Mouse (Mus musculus) embryonic facial prominence, embryonic 13.5 days (tissue): ENCODE measurements at regions not wholly inside any gene's neighbourhood (a gene's known extent, or its start where the extent isn't known, plus 50 kb on each side); places are given as distances from the start of the nearest gene placed in this dataset.

ENCODE experiments used
- ATAC-seq: fragments of 200-750 bp; cut with Nextera tagmentation; 2 replicates; pipeline ENCODE4 v1.8.0; 2017; ENCODE audit warnings: low read depth; ENCODE audit not compliant: insufficient number of reproducible peaks, insufficient read depth, low FRiP score, low TSS enrichment
- H3K27ac ChIP-seq: fragments of 300-500 bp; sonication (generic); 2 replicates; pipeline ENCODE4 v1.5.1; 2015; ENCODE audit warnings: moderate library complexity, mild to moderate bottlenecking, inconsistent platforms
- H3K27me3 ChIP-seq: fragments of 300-500 bp; sonication (generic); 2 replicates; pipeline ENCODE4 v1.6.1; 2015; ENCODE audit warnings: mild to moderate bottlenecking, inconsistent platforms
- H3K36me3 ChIP-seq: fragments of 300-500 bp; sonication (generic); 2 replicates; pipeline ENCODE4 v1.6.1; 2015; ENCODE audit warnings: mild to moderate bottlenecking, inconsistent platforms
- H3K4me1 ChIP-seq: fragments of 300-500 bp; sonication (generic); 2 replicates; pipeline ENCODE4 v1.6.1; 2015; ENCODE audit warnings: inconsistent platforms
- H3K4me2 ChIP-seq: fragments of 300-500 bp; sonication (generic); 2 replicates; pipeline ENCODE4 v1.6.1; 2015; ENCODE audit warnings: moderate library complexity, mild to moderate bottlenecking, inconsistent platforms
- H3K4me3 ChIP-seq: fragments of 300-500 bp; sonication (generic); 2 replicates; pipeline ENCODE4 v1.5.1; 2015; ENCODE audit warnings: mild to moderate bottlenecking, inconsistent platforms
- H3K9ac ChIP-seq: fragments of 300-500 bp; sonication (generic); 2 replicates; pipeline ENCODE4 v1.6.1; 2015; ENCODE audit warnings: mild to moderate bottlenecking, inconsistent platforms
- H3K9me3 ChIP-seq: fragments of 300-500 bp; sonication (generic); 2 replicates; pipeline ENCODE4 v1.6.1; 2016; ENCODE audit warnings: inconsistent platforms
- WGBS: fragments of 180-500 bp; shearing (Covaris S2); methylation state at CpG from one replicate; pipeline ENCODE4 v1.1.7; 2015; ENCODE audit warnings: mixed read lengths; 5-methylcytosine and 5-hydroxymethylcytosine counted together

DNA sequence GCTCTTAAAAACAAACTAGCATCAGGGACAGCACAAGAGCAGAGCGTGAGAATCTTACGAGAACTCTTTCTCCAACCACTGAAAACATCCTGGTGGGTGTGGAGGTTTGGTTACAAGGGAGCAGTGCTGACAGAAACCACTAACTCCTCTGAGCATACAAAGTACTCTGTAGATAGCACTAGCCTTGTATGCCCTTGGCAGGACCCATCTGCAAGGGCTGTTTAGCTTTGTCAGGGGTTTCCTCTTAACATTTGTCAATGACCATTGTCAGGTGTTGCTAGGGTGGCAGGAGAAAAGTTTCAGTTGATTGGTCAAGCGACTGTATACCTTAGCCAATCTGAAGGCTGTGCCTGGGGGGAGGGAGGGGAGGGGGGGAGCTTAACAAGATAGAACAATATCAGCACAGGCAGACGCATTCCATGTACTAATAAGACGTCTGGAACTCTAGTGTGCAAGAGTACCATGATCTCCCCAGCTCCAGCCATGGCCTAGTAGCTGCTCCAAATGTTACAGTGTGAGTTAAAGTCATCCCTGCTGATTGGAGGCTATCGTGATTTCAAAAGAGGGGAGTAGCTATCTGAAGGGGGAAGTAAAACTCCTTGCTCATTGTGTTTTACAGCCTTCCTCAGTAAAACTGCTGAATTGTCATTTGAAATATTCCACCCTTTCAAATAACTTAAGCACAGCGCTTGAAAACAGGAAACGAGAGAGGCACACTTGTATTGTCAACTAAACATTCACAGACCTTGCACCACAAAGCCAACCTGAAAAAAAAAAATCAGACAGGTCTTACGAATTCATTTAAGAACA, 140.9 kb upstream of the Smim15 start:
- H3K27ac ChIP-seq = peak overlapping the region; percentile 13; the same call in 1 of the 2 replicates

DNA sequence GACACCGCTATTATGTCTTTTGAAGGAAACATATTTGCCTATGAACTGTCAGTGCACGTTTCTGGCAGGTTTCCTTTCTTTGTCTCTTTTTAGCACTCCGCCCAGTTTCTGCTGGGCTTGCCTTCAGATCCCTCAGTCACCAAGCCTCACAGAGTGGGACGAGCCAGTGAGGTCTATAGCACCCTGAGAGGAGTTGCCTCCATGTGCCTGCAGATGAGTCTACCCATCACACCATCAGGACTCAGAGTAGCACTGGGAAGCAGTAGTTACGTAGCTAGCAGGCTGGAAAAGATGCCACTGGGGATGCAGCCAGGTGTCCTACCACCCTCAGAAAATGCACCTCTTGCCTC, 141.5 kb upstream of the Smim15 start:
- Histone ChIP-seq H3K9ac (no peak overlapping the region), H3K9me3 (no peaks in the 10 kb centered on the region), H3K27me3 (no peaks in the 10 kb centered on the region), H3K4me3 (no peak overlapping the region), H3K36me3 (no peaks in the 10 kb centered on the region), H3K4me2 (no peak overlapping the region), H3K4me1 (peaks cover 9% of the 10 kb centered on the region), H3K27ac (no peak overlapping the region)
- 83% methylated on average over 5 of the region's 5 CpGs for WGBS
- no peak for ATAC-seq

More for the DNA sequence above, 140.9 kb upstream of the Smim15 start:
- WGBS = 41% methylated on average over 9 of the region's 9 CpGs
- Histone ChIP-seq H3K4me2 (no peak overlapping the region), H3K4me3 (no peak overlapping the region), H3K36me3 (no peaks in the 10 kb centered on the region), H3K4me1 (peaks cover 9% of the 10 kb centered on the region), H3K9me3 (no peaks in the 10 kb centered on the region), H3K27me3 (no peaks in the 10 kb centered on the region), H3K9ac (no peak overlapping the region)
- ATAC-seq = no peak

DNA sequence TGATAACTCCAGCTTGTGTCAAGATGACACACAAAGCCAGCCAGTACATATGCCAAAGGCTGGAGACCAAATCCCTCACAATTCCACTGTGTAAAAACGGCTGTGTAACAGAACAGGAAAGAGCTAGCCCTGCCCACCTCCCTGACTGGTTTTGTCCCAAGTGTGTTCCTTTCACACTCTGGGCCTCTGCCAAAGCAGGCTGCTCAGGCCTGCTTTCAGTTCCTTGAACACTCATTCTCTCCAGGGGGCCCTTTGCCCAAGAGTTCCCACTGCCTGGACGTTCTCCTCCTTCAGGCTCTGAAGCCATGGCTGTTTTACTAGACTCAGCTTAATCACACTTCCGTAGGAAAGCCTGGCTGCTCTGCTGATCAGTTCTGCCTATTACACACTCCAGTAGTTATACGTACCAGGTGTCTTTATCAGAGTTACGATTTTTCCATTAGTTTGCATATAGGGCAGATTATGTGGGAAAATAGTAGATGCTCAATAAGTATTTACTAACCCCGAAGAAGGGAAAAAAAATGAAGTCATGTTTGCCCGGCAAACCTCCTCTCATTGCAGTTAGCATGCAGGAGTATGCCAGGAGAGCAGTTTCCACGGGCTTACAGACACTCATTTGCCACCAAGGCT, 144.5 kb upstream of the Smim15 start:
- no peak overlapping the region for H3K9ac ChIP-seq

DNA sequence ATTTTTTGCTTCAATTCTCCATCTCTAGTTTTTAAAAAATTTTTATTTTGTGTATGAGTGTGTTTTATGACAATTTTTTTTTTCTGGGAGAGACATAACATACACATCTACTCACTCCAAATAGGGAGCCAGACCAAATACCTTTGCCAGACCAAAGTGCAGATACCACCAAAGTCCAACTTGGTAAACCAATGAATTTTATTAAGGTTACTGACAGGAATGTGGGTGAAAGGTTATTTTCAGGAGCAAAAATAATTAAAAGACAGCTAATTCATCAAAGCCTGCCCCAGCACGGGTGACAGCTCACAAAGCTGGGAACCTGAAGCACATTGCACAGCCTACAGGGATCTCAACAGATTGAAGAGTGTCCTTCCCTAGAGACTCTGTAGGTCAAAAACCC, 146.6 kb upstream of the Smim15 start:
- H3K4me1 ChIP-seq = peaks cover 8% of the 10 kb centered on the region
- H3K9me3 ChIP-seq = no peaks in the 10 kb centered on the region
- ATAC-seq = no peak
- H3K9ac ChIP-seq = no peak overlapping the region
- no peak overlapping the region for H3K27ac ChIP-seq
- WGBS = 52% methylated on average over 1 of the region's 1 CpGs
- H3K27me3 ChIP-seq = peaks cover 12% of the 10 kb centered on the region; the same call in 1 of the 2 replicates
- no peaks in the 10 kb centered on the region for H3K36me3 ChIP-seq
- no peak overlapping the region for H3K4me2 ChIP-seq
- H3K4me3 ChIP-seq = no peak overlapping the region

More for the DNA sequence above, 144.5 kb upstream of the Smim15 start:
- Histone ChIP-seq H3K36me3 (no peaks in the 10 kb centered on the region), H3K4me2 (no peak overlapping the region), H3K4me3 (no peak overlapping the region), H3K27ac (0 out of 2 replicates have a peak overlapping the region, but pooled peaks have one; percentile 11), H3K9me3 (no peaks in the 10 kb centered on the region), H3K27me3 (no peaks in the 10 kb centered on the region), H3K4me1 (peaks cover 9% of the 10 kb centered on the region)
- ATAC-seq = no peak
- 37% methylated on average over 8 of the region's 8 CpGs for WGBS

- 64% methylated on average over 3 of the region's 3 CpGs for WGBS
- Histone ChIP-seq H3K9ac (no peak overlapping the region), H3K36me3 (no peaks in the 10 kb centered on the region)
Measured at GRCm38 (mm10) chr13:107897184-107897583, 147.1 kb upstream of the Smim15 start.

GRCm38 (mm10) chr13:107893581-107894183, 150.6 kb upstream of the Smim15 start:
- no peak overlapping the region for H3K4me2 ChIP-seq

More at GRCm38 (mm10) chr13:107897184-107897583, 147.1 kb upstream of the Smim15 start:
- no peak for ATAC-seq
- no peak overlapping the region for H3K4me3 ChIP-seq
- H3K27ac ChIP-seq = no peak overlapping the region
- H3K9me3 ChIP-seq = no peaks in the 10 kb centered on the region
- H3K4me2 ChIP-seq = no peak overlapping the region
- peaks cover 12% of the 10 kb centered on the region for H3K4me1 ChIP-seq
- peaks cover 16% of the 10 kb centered on the region for H3K27me3 ChIP-seq

GRCm38 (mm10) chr13:107893081-107893480, 151.2 kb upstream of the Smim15 start:
- Histone ChIP-seq H3K4me2 (no peak overlapping the region), H3K4me1 (peaks cover 12% of the 10 kb centered on the region; the same call in 1 of the 2 replicates), H3K27me3 (peaks cover 17% of the 10 kb centered on the region), H3K9ac (no peak overlapping the region), H3K4me3 (no peak overlapping the region), H3K27ac (no peak overlapping the region), H3K9me3 (no peaks in the 10 kb centered on the region), H3K36me3 (no peaks in the 10 kb centered on the region)
- 87% methylated on average over 4 of the region's 4 CpGs for WGBS
- ATAC-seq = no peak

More at GRCm38 (mm10) chr13:107893581-107894183, 150.6 kb upstream of the Smim15 start:
- Histone ChIP-seq H3K4me1 (peaks cover 12% of the 10 kb centered on the region; the same call in 1 of the 2 replicates), H3K4me3 (no peak overlapping the region), H3K36me3 (no peaks in the 10 kb centered on the region), H3K9me3 (no peaks in the 10 kb centered on the region), H3K27ac (no peak overlapping the region), H3K9ac (no peak overlapping the region), H3K27me3 (peaks cover 17% of the 10 kb centered on the region)
- 87% methylated on average over 8 of the region's 8 CpGs for WGBS
- ATAC-seq = no peak

DNA sequence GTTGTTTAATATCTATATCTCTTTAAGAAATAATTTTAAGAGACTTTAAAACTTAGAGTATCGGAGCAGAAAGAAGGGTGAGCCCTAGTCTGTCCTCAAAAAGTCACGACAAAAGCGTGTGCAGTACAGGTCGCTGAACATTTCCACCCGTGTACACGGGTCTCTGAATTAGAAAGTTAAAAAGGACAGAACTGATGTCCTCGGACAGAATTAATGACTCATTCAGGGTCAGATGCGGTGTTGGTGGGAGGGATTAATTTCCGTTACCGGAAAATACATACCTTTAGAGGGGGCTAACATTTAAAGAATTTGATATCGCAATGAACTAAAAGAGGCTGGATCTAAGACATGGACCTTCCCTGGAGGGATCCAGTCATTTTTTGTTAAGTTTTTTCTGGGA, 152.3 kb upstream of the Smim15 start:
- Histone ChIP-seq H3K9me3 (no peaks in the 10 kb centered on the region), H3K27me3 (peaks cover 17% of the 10 kb centered on the region), H3K4me3 (peak overlapping the region; percentile 86), H3K4me1 (peaks cover 18% of the 10 kb centered on the region), H3K4me2 (peak overlapping the region; percentile 85), H3K36me3 (no peaks in the 10 kb centered on the region), H3K27ac (no peak overlapping the region; the same call in 1 of the 2 replicates), H3K9ac (peak overlapping the region; percentile 85; the same call in 1 of the 2 replicates)
- ATAC-seq = no peak
- WGBS = 10% methylated on average over 11 of the region's 11 CpGs

DNA sequence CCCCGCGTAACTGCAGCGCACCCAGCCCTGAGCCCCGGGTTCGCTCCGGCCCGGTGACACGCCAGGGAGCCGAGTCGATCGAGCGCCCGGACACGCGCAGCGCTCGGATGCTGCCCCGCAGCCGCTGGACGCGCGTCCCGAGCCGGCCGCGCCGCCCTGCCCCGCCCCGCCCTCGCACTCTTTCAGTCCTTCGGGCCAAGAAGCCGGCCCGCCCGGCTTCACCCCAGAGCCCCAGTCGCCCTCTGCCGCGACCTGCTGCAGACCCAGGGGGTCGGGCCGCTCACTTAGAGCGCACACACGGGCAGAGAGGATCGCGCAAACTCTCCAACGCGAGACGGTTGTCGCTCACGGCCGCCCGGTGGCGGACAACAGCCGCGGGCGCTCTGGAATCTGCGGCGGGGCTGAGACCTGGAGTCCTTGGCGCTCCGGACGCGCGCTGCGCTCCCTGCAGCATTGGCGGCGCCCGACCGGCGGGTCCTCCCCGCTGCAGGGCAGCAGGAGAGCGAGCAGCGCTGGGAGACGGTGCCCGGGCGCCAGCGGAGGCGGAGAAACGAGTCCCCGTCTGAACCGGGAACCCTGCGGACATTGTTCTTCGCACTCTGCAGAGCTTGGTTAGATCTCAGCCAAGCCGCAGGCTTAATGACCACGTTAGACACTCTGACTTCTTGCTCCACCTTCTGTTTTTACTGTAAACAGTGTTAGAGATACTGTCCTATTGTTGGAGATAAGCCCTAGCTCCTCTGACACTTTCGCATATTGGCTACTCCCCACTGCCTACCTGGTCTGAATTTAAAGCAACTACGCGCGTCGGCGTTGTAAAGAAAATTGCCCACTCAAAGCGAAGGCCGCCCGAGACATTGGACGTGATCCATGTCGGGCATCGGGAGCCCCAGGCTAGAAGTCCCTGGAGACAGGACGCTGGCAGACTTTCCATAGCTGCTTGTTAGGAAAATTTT, 153.1 kb upstream of the Smim15 start:
- Histone ChIP-seq H3K4me3 (peak overlapping the region; percentile 86), H3K9me3 (no peaks in the 10 kb centered on the region), H3K9ac (peak overlapping the region; percentile 85), H3K4me1 (peaks cover 21% of the 10 kb centered on the region), H3K36me3 (no peaks in the 10 kb centered on the region), H3K27me3 (peaks cover 17% of the 10 kb centered on the region), H3K4me2 (peak overlapping the region; percentile 85), H3K27ac (peak overlapping the region; percentile 96)
- ATAC-seq = peak; percentile 33
- WGBS = under 1% methylated on average over 95 of the region's 95 CpGs

DNA sequence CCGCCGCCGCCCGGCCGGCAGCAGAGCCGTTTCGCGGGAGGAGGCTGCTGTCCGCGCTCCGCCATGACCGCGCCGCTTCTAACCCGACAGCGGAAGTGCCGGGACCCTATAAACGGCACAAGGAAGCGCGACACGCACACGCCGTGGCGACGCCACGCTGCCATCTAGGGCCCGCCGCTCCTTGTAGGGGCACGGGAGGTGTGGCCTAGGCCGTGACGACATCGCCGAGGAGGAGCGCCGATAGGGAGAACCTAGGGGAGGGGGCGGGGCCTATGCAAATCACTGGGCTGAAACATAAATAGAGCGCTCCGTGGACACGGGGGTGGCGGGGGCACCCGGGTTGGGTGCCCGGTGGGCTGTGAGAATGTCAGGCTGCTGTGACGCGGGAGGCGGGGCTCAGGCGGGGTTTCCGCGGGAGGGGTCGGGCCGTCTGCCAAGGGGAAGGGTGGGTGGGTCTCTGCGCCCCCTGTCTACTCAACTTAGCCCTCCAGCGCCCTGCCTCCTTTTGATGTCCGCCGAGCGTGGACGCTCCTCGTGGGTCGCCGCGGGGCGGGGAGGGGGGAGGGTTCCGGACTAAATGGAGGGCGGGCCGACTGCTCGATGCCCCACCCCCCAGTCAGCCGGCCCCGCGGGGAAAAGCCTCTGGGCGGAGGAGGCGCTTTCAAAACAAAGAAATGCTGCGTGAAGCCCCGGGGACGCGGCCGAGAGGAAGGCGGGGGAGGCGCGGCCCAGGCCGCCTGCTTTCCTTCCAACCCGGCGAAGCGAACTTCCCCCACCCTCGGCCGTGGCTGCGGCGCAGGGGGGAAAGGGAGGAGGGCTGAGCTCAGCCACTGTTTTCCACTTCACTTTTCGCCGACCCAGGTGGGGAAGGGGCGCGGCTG, 154.0 kb upstream of the Smim15 start:
- Histone ChIP-seq H3K9ac (peak overlapping the region; percentile 85), H3K4me2 (peak overlapping the region; percentile 85), H3K4me3 (peak overlapping the region; percentile 86), H3K9me3 (no peaks in the 10 kb centered on the region), H3K27ac (peak overlapping the region; percentile 96), H3K36me3 (no peaks in the 10 kb centered on the region), H3K4me1 (peaks cover 21% of the 10 kb centered on the region), H3K27me3 (peaks cover 17% of the 10 kb centered on the region)
- ATAC-seq = peak; percentile 96
- WGBS = under 1% methylated on average over 79 of the region's 90 CpGs
